Mouse (Mus musculus) T-helper 17 cell (primary cell): ENCODE measurements at regions not wholly inside any gene's neighbourhood (a gene's known extent, or its start where the extent isn't known, plus 50 kb on each side); places are given as distances from the start of the nearest gene placed in this dataset.

ENCODE experiments used
- in situ Hi-C, 2 experiments: fragments of 300-600 bp; cut with MboI, MseI; formaldehyde crosslinking; loops; 1 replicate in 1 of 2; 2 replicates in 1 of 2; pipeline ENCODE4 v1.15.1; 2025; ENCODE audit warnings: high pct_unique_total_duplicates in 2 of 2

- in situ Hi-C loops, result no loop called here
Measured at GRCm38 (mm10) chr1:163560276-163560943, 156.9 kb upstream of the Gorab start.

- in situ Hi-C loops, result no loop called here
Measured at GRCm38 (mm10) chr1:163557875-163558274, 154.4 kb upstream of the Gorab start.

- in situ Hi-C loops, result no loop called here
Measured at GRCm38 (mm10) chr1:163555185-163555584, 151.7 kb upstream of the Gorab start.

- in situ Hi-C loops, result no loop called here
Measured at GRCm38 (mm10) chr1:163538776-163539492, 135.5 kb upstream of the Gorab start.

- in situ Hi-C loops, result no loop called here
Measured at GRCm38 (mm10) chr1:163530563-163530962, 127.1 kb upstream of the Gorab start.

GRCm38 (mm10) chr1:163517966-163518365, 114.5 kb upstream of the Gorab start:
- in situ Hi-C loops, result no loop called here

GRCm38 (mm10) chr1:163512847-163513246, 109.4 kb upstream of the Gorab start:
- in situ Hi-C loops, result no loop called here

GRCm38 (mm10) chr1:163512008-163512407, 108.5 kb upstream of the Gorab start:
- in situ Hi-C loops, result no loop called here

GRCm38 (mm10) chr1:163505035-163505434, 101.6 kb upstream of the Gorab start:
- in situ Hi-C loops, result no loop called here

- in situ Hi-C loops, result no loop called here
Measured at GRCm38 (mm10) chr1:163502557-163502956, 99.1 kb upstream of the Gorab start.

GRCm38 (mm10) chr1:163498398-163498958, 95.0 kb upstream of the Gorab start:
- in situ Hi-C loops, result no loop called here

- in situ Hi-C loops, result no loop called here
Measured at GRCm38 (mm10) chr1:163496416-163496815, 92.9 kb upstream of the Gorab start.

- in situ Hi-C loops, result no loop called here
Measured at GRCm38 (mm10) chr1:163488532-163488931, 85.1 kb upstream of the Gorab start.

GRCm38 (mm10) chr1:163488109-163488508, 84.6 kb upstream of the Gorab start:
- in situ Hi-C loops, result no loop called here

- in situ Hi-C loops, result no loop called here
Measured at GRCm38 (mm10) chr1:163483098-163483497, 79.6 kb upstream of the Gorab start.

- in situ Hi-C loops, result loop anchor here in 1 of 2 experiments (10.0 kb wide), 1 partner anchor 1093 kb away; no protein-coding TSS in a partner anchor
Measured at GRCm38 (mm10) chr1:163477478-163478167, 74.2 kb upstream of the Gorab start.

- in situ Hi-C loops, result no loop called here
Measured at GRCm38 (mm10) chr1:163461194-163461593, 57.7 kb upstream of the Gorab start.

- in situ Hi-C loops, result no loop called here
Measured at GRCm38 (mm10) chr1:163456366-163456765, 52.9 kb upstream of the Gorab start.
